Mouse (Mus musculus) bone marrow, adult 2 months (tissue): ENCODE measurements around the gene Cxcr1. TPM values are rescaled to one million over a fixed set of nuclear protein-coding genes. Genes with fewer than 3 reads are reported as not detected.

Experiments used
- H3K27ac ChIP-seq: fragments of 200-500 bp; 2 replicates; pipeline ENCODE4 v1.5.1; 2012; ENCODE audit warnings: low read depth, mild to moderate bottlenecking, control low read depth, inconsistent platforms, low read length; ENCODE audit not compliant: control insufficient read depth, poor library complexity, insufficient read depth
- H3K4me1 ChIP-seq: fragments of 200-500 bp; 2 replicates; pipeline ENCODE4 v1.6.1; 2011; ENCODE audit warnings: low read length; ENCODE audit not compliant: control insufficient read depth, insufficient read depth
- H3K4me3 ChIP-seq: fragments of 200-500 bp; replicated peaks from 2 replicates; pipeline ENCODE3; 2011; ENCODE audit warnings: mild to moderate bottlenecking, low read depth, low read length, control low read depth; ENCODE audit not compliant: control insufficient read depth
- CTCF ChIP-seq: fragments of 200-500 bp; IDR thresholded peaks from 2 replicates; pipeline ENCODE4 v1.5.1; 2011; ENCODE audit warnings: low read length, control low read depth; ENCODE audit not compliant: control insufficient read depth, insufficient read depth
- POLR2A ChIP-seq: fragments of 200-500 bp; IDR thresholded peaks from 2 replicates; pipeline ENCODE4 v1.6.1; 2011; ENCODE audit warnings: low read depth, mild to moderate bottlenecking, control low read depth, low read length, borderline replicate concordance; ENCODE audit not compliant: control insufficient read depth
- WGBS: fragments of 180-500 bp; shearing (Covaris S2); methylation state at CpG from one replicate; pipeline ENCODE4 v1.1.7; 2018; 5-methylcytosine and 5-hydroxymethylcytosine counted together
- polyA plus RNA-seq: library from polyadenylated mRNA; stranded (reverse); fragments of >200 nt; gene quantifications from 2 replicates; pipeline ENCODE4 v1.2.4, GENCODE M21; 2011; ENCODE audit warnings: low replicate concordance; ENCODE audit not compliant: missing spikeins, insufficient read depth, insufficient read length

Gene Cxcr1
- polyA plus RNA-seq, 1 experiment: 2.7 TPM

GRCm38 (mm10) chr1:74156381-74156910 is 38.0 kb downstream of the Cxcr1 start:
- WGBS: 18% methylated on average over 14 of the region's 14 CpGs
- Histone ChIP-seq H3K27ac (peak overlapping the region; percentile 87), H3K4me3 (peak overlapping the region; percentile 55), H3K4me1 (peaks cover 3% of the 10 kb centered on the region; the same call in 1 of the 2 replicates)
- TF ChIP-seq CTCF (no peak), POLR2A (no peak)

- WGBS: 22% methylated on average over 6 of the region's 6 CpGs
- Histone ChIP-seq H3K27ac (peak overlapping the region; percentile 87; the same call in 1 of the 2 replicates), H3K4me3 (peak overlapping the region; percentile 64), H3K4me1 (peaks cover 5% of the 10 kb centered on the region; the same call in 1 of the 2 replicates)
- TF ChIP-seq CTCF (no peak), POLR2A (no peak)
Observed at GRCm38 (mm10) chr1:74155435-74156012, 38.9 kb downstream of the Cxcr1 start.

- H3K4me3 ChIP-seq: peak within 1 kb of the TSS; percentile 65
- TF ChIP-seq POLR2A: no peak
- no peak for TF ChIP-seq CTCF
- WGBS: 23% methylated on average over 8 of the region's 8 CpGs
- H3K4me1 ChIP-seq: peaks cover 6% of the 10 kb centered on the region; the same call in 1 of the 2 replicates
- peak within 1 kb of the TSS; percentile 78 for H3K27ac ChIP-seq
Observed at GRCm38 (mm10) chr1:74153461-74154184, 40.8 kb downstream of the Cxcr1 start, which contains the start of gene Cxcr2. Gene Cxcr2, plus strand, starts transcription at chr1:74153989.

GRCm38 (mm10) chr1:74151091-74151490 is 43.3 kb downstream of the Cxcr1 start:
- H3K4me3 ChIP-seq: peak overlapping the region; percentile 21
- peaks cover 10% of the 10 kb centered on the region for H3K4me1 ChIP-seq
- TF ChIP-seq CTCF: no peak
- no peak for TF ChIP-seq POLR2A
- WGBS: 18% methylated on average over 3 of the region's 3 CpGs
- peak overlapping the region; percentile 52 for H3K27ac ChIP-seq

GRCm38 (mm10) chr1:74150101-74150500 is 44.3 kb downstream of the Cxcr1 start:
- TF ChIP-seq POLR2A: no peak
- no peak for TF ChIP-seq CTCF
- H3K4me1 ChIP-seq: peaks cover 8% of the 10 kb centered on the region
- H3K27ac ChIP-seq: peak overlapping the region; percentile 58; the same call in 1 of the 2 replicates
- no peak overlapping the region for H3K4me3 ChIP-seq
- 66% methylated on average over 3 of the region's 3 CpGs for WGBS

- peak overlapping the region; percentile 60; the same call in 1 of the 2 replicates for H3K27ac ChIP-seq
- peaks cover 8% of the 10 kb centered on the region for H3K4me1 ChIP-seq
- H3K4me3 ChIP-seq: no peak overlapping the region
- TF ChIP-seq CTCF (no peak), POLR2A (no peak)
- 29% methylated on average over 6 of the region's 6 CpGs for WGBS
Observed at GRCm38 (mm10) chr1:74149106-74149885, 45.1 kb downstream of the Cxcr1 start.

Other genes starting within 250 kb of the Cxcr1 start
- gene Tns1, start 70.2 kb downstream of the Cxcr1 start, polyA plus RNA-seq: 26.4 and 26.5 TPM in 2 replicates
- gene Rufy4, start 69.1 kb downstream of the Cxcr1 start, polyA plus RNA-seq: 1.1 and 2.6 TPM in 2 replicates
- 5.0 and 26.1 TPM in 2 replicates for gene Cxcr2, start 40.6 kb downstream of the Cxcr1 start, polyA plus RNA-seq
- 95.9 and 150 TPM in 2 replicates for gene Arpc2, start 41.5 kb upstream of the Cxcr1 start, polyA plus RNA-seq
- not detected in 2 replicates for gene Gpbar1, start 83.9 kb upstream of the Cxcr1 start, polyA plus RNA-seq
- 56.2 and 76.6 TPM in 2 replicates for gene Aamp, start 90.1 kb upstream of the Cxcr1 start, polyA plus RNA-seq
- 7.3 and 28.8 TPM in 2 replicates for gene Pnkd, start 90.3 kb upstream of the Cxcr1 start, polyA plus RNA-seq
- 6.7 and 15.6 TPM in 2 replicates for gene Tmbim1, start 111.0 kb upstream of the Cxcr1 start, polyA plus RNA-seq
- not detected in 2 replicates for gene Catip, start 167.5 kb upstream of the Cxcr1 start, polyA plus RNA-seq
- 10.8 and 16.9 TPM in 2 replicates for gene Slc11a1, start 180.6 kb upstream of the Cxcr1 start, polyA plus RNA-seq
- 40.0 and 65.3 TPM in 2 replicates for gene Ctdsp1, start 196.9 kb upstream of the Cxcr1 start, polyA plus RNA-seq
- not detected in 2 replicates for gene Vil1, start 214.7 kb upstream of the Cxcr1 start, polyA plus RNA-seq